Mouse (Mus musculus): ENCODE measurements around the gene Nmral1. TPM values are rescaled to one million over a fixed set of nuclear protein-coding genes. Genes with fewer than 3 reads are reported as not detected.
"Not testable (repeated sequence)": the region's sequence is repeated elsewhere in the genome, so short reads cannot be mapped to it uniquely, and the experiment has no call there.

Nmral1 gene
- polyA plus RNA-seq, 1 experiment from 2014 or later = 141 TPM

- ATAC-seq (ENCODE audit: low FRiP score, low read depth) = no peak
- H3K4me2 ChIP-seq (replicated peaks) = no peak overlapping the region
- H3K27me3 ChIP-seq = no peaks in the 10 kb centered on the region
- no peak overlapping the region for H3K9ac ChIP-seq (replicated peaks)
- H3K27ac ChIP-seq (replicated peaks) = no peak overlapping the region
- H3K9me3 ChIP-seq = no peaks in the 10 kb centered on the region
- H3K4me1 ChIP-seq = no peaks in the 10 kb centered on the region
- H3K36me3 ChIP-seq = peaks cover 95% of the 10 kb centered on the region
- 76% methylated on average over 4 of the region's 4 CpGs for WGBS
- H3K4me3 ChIP-seq = no peak overlapping the region
These were observed 13.6 kb downstream of the Nmral1 start for GRCm38 (mm10) chr16:4705541-4705940.

GRCm38 (mm10) chr16:4702646-4703045, 16.5 kb downstream of the Nmral1 start:
- ATAC-seq (ENCODE audit: low FRiP score, low read depth) = no peak
- Histone ChIP-seq H3K9me3 (no peaks in the 10 kb centered on the region), H3K4me3 (no peak overlapping the region), H3K27me3 (no peaks in the 10 kb centered on the region), H3K27ac (replicated peaks) (no peak overlapping the region), H3K4me1 (no peaks in the 10 kb centered on the region), H3K4me2 (replicated peaks) (no peak overlapping the region), H3K36me3 (peaks cover 94% of the 10 kb centered on the region), H3K9ac (replicated peaks) (no peak overlapping the region)
- WGBS = 91% methylated on average over 1 of the region's 1 CpGs

GRCm38 (mm10) chr16:4701211-4701610, 17.9 kb downstream of the Nmral1 start:
- Histone ChIP-seq H3K9ac (replicated peaks) (no peak overlapping the region), H3K36me3 (peaks cover 95% of the 10 kb centered on the region), H3K27me3 (no peaks in the 10 kb centered on the region), H3K9me3 (no peaks in the 10 kb centered on the region), H3K4me1 (no peaks in the 10 kb centered on the region), H3K27ac (replicated peaks) (no peak overlapping the region), H3K4me2 (replicated peaks) (no peak overlapping the region), H3K4me3 (no peak overlapping the region)
- WGBS = 95% methylated on average over 3 of the region's 3 CpGs
- ATAC-seq (ENCODE audit: low FRiP score, low read depth) = no peak

- H3K4me2 ChIP-seq (replicated peaks); H3K9ac ChIP-seq (replicated peaks); ATAC-seq (ENCODE audit: low FRiP score, low read depth); H3K9me3 ChIP-seq; H3K4me3 ChIP-seq; H3K27ac ChIP-seq (replicated peaks); H3K27me3 ChIP-seq: not testable (repeated sequence)
- Histone ChIP-seq H3K4me1 (peaks cover 12% of the 10 kb centered on the region), H3K36me3 (peaks cover 68% of the 10 kb centered on the region)
- 99% methylated on average over 4 of the region's 4 CpGs for WGBS
These were observed 29.8 kb downstream of the Nmral1 start for GRCm38 (mm10) chr16:4689371-4689770.

- Histone ChIP-seq H3K9ac (replicated peaks) (peak overlapping the region; percentile 89), H3K4me2 (replicated peaks) (peak overlapping the region; percentile 98), H3K27me3 (no peaks in the 10 kb centered on the region), H3K36me3 (peaks cover 22% of the 10 kb centered on the region), H3K4me3 (peak overlapping the region; percentile 96), H3K9me3 (no peaks in the 10 kb centered on the region), H3K27ac (replicated peaks) (peak overlapping the region; percentile 64; the same call in 1 of the 2 replicates), H3K4me1 (peaks cover 23% of the 10 kb centered on the region)
- 0 out of 2 replicates have a peak, but pooled peaks have one; percentile 1 for ATAC-seq (ENCODE audit: low FRiP score, low read depth)
- WGBS = 3% methylated on average over 9 of the region's 9 CpGs
These were observed 34.7 kb downstream of the Nmral1 start for GRCm38 (mm10) chr16:4684457-4684791.

- H3K36me3 ChIP-seq = peaks cover 16% of the 10 kb centered on the region
- peak overlapping the region; percentile 96 for H3K4me3 ChIP-seq
- H3K9me3 ChIP-seq = no peaks in the 10 kb centered on the region
- H3K9ac ChIP-seq (replicated peaks) = peak overlapping the region; percentile 89
- WGBS = under 1% methylated on average over 54 of the region's 54 CpGs
- peak overlapping the region; percentile 98 for H3K4me2 ChIP-seq (replicated peaks)
- H3K27ac ChIP-seq (replicated peaks) = peak overlapping the region; percentile 64
- ATAC-seq (ENCODE audit: low FRiP score, low read depth) = peak; percentile 82
- H3K4me1 ChIP-seq = peaks cover 28% of the 10 kb centered on the region
- H3K27me3 ChIP-seq = no peaks in the 10 kb centered on the region
These were observed 35.3 kb downstream of the Nmral1 start for GRCm38 (mm10) chr16:4683581-4684456.

GRCm38 (mm10) chr16:4683193-4683580, 36.0 kb downstream of the Nmral1 start:
- peak overlapping the region; percentile 98 for H3K4me2 ChIP-seq (replicated peaks)
- 33% methylated on average over 9 of the region's 9 CpGs for WGBS
- H3K36me3 ChIP-seq = peaks cover 12% of the 10 kb centered on the region
- no peak for ATAC-seq (ENCODE audit: low FRiP score, low read depth)
- peaks cover 33% of the 10 kb centered on the region for H3K4me1 ChIP-seq
- peak overlapping the region; percentile 64 for H3K27ac ChIP-seq (replicated peaks)
- peak overlapping the region; percentile 89 for H3K9ac ChIP-seq (replicated peaks)
- peak overlapping the region; percentile 96 for H3K4me3 ChIP-seq
- no peaks in the 10 kb centered on the region for H3K27me3 ChIP-seq
- H3K9me3 ChIP-seq = no peaks in the 10 kb centered on the region

GRCm38 (mm10) chr16:4682628-4683179, 36.5 kb downstream of the Nmral1 start:
- 73% methylated on average over 4 of the region's 4 CpGs for WGBS
- Histone ChIP-seq H3K36me3 (peaks cover 7% of the 10 kb centered on the region), H3K4me3 (peak overlapping the region; percentile 96; the same call in 1 of the 2 replicates), H3K4me2 (replicated peaks) (peak overlapping the region; percentile 98), H3K27me3 (no peaks in the 10 kb centered on the region), H3K9me3 (no peaks in the 10 kb centered on the region), H3K27ac (replicated peaks) (no peak overlapping the region), H3K4me1 (peaks cover 33% of the 10 kb centered on the region), H3K9ac (replicated peaks) (no peak overlapping the region)
- no peak for ATAC-seq (ENCODE audit: low FRiP score, low read depth)

GRCm38 (mm10) chr16:4680922-4681455, 38.2 kb downstream of the Nmral1 start:
- not testable (repeated sequence) for H3K4me2 ChIP-seq (replicated peaks); H3K27me3 ChIP-seq; H3K9ac ChIP-seq (replicated peaks); H3K4me3 ChIP-seq; H3K36me3 ChIP-seq; ATAC-seq (ENCODE audit: low FRiP score, low read depth); H3K9me3 ChIP-seq; H3K27ac ChIP-seq (replicated peaks)
- WGBS = 84% methylated on average over 3 of the region's 3 CpGs
- peaks cover 33% of the 10 kb centered on the region for H3K4me1 ChIP-seq

GRCm38 (mm10) chr16:4679121-4680018, 39.8 kb downstream of the Nmral1 start, which contains the start of gene Coro7:
Coro7 (minus strand) TSS chr16:4679777.
- peaks cover 20% of the 10 kb centered on the region for H3K4me1 ChIP-seq
- H3K27ac ChIP-seq (replicated peaks) = peak within 1 kb of the TSS; percentile 49
- peak within 1 kb of the TSS; percentile 89 for H3K4me2 ChIP-seq (replicated peaks)
- under 1% methylated on average over 47 of the region's 47 CpGs for WGBS
- H3K4me3 ChIP-seq = peak within 1 kb of the TSS; percentile 63
- H3K9ac ChIP-seq (replicated peaks) = peak within 1 kb of the TSS; percentile 58
- H3K9me3 ChIP-seq = no peaks in the 10 kb centered on the region
- no peaks in the 10 kb centered on the region for H3K27me3 ChIP-seq
- peaks cover 13% of the 10 kb centered on the region for H3K36me3 ChIP-seq
- ATAC-seq (ENCODE audit: low FRiP score, low read depth) = peak; percentile 92

- 90% methylated on average over 5 of the region's 5 CpGs for WGBS
- no peak for ATAC-seq (ENCODE audit: low FRiP score, low read depth)
- Histone ChIP-seq H3K4me1 (peaks cover 16% of the 10 kb centered on the region), H3K4me3 (no peak overlapping the region), H3K9me3 (no peaks in the 10 kb centered on the region), H3K36me3 (peaks cover 13% of the 10 kb centered on the region), H3K27me3 (no peaks in the 10 kb centered on the region), H3K27ac (replicated peaks) (no peak overlapping the region), H3K9ac (replicated peaks) (no peak overlapping the region), H3K4me2 (replicated peaks) (no peak overlapping the region)
These were observed 41.1 kb downstream of the Nmral1 start for GRCm38 (mm10) chr16:4678080-4678479.
